Mouse (Mus musculus): ENCODE results near the gene Izumo4.

Izumo4 gene

GRCm38 (mm10) chr10:80701721-80702535, at the start of gene Izumo4, which contains the start of gene Mob3a:
Izumo4 (plus strand) TSS chr10:80702184.
Mob3a (minus strand) TSS chr10:80701977.
- peak; percentile 99 to 100 for DNase-seq (ENCODE audit: low spot score in 2 of 2)

- no peak for DNase-seq (ENCODE audit: low spot score in 2 of 2)
Measured at GRCm38 (mm10) chr10:80653156-80653720, 48.7 kb upstream of the Izumo4 start.

GRCm38 (mm10) chr10:80654866-80655265, 47.1 kb upstream of the Izumo4 start:
- DNase-seq (ENCODE audit: low spot score in 2 of 2), result no peak

- peak in 1 of 2 experiments; percentile 32 for DNase-seq (ENCODE audit: low spot score in 2 of 2)
Measured at GRCm38 (mm10) chr10:80655406-80656129, 46.4 kb upstream of the Izumo4 start.

- peak; percentile 93 to 95 for DNase-seq (ENCODE audit: low spot score in 2 of 2)
Measured at GRCm38 (mm10) chr10:80656130-80656862, 45.7 kb upstream of the Izumo4 start.

GRCm38 (mm10) chr10:80656863-80657623, 44.9 kb upstream of the Izumo4 start, which contains the start of gene Btbd2:
Btbd2 (minus strand) TSS chr10:80657071.
- no peak for DNase-seq (ENCODE audit: low spot score in 2 of 2)

- DNase-seq (ENCODE audit: low spot score in 2 of 2), result no peak
Measured at GRCm38 (mm10) chr10:80658194-80658840, 43.7 kb upstream of the Izumo4 start.

- no peak for DNase-seq (ENCODE audit: low spot score in 2 of 2)
Measured at GRCm38 (mm10) chr10:80658841-80659202, 43.2 kb upstream of the Izumo4 start.

GRCm38 (mm10) chr10:80659213-80659612, 42.8 kb upstream of the Izumo4 start:
- peak; percentile 52 to 78 for DNase-seq (ENCODE audit: low spot score in 2 of 2)

GRCm38 (mm10) chr10:80661149-80661548, 40.8 kb upstream of the Izumo4 start:
- DNase-seq (ENCODE audit: low spot score in 2 of 2), result no peak

- DNase-seq (ENCODE audit: low spot score in 2 of 2), result peak in 1 of 2 experiments; percentile 43
Measured at GRCm38 (mm10) chr10:80663485-80664196, 38.3 kb upstream of the Izumo4 start.

GRCm38 (mm10) chr10:80664197-80665015, 37.6 kb upstream of the Izumo4 start:
- DNase-seq (ENCODE audit: low spot score in 2 of 2), result peak; percentile 91

GRCm38 (mm10) chr10:80665016-80665380, 37.0 kb upstream of the Izumo4 start:
- peak; percentile 88 to 89 for DNase-seq (ENCODE audit: low spot score in 2 of 2)

GRCm38 (mm10) chr10:80665459-80665858, 36.5 kb upstream of the Izumo4 start:
- peak in 1 of 2 experiments; percentile 50 for DNase-seq (ENCODE audit: low spot score in 2 of 2)

- DNase-seq (ENCODE audit: low spot score in 2 of 2), result no peak
Measured at GRCm38 (mm10) chr10:80665981-80666733, 35.8 kb upstream of the Izumo4 start.

GRCm38 (mm10) chr10:80666837-80667412, 35.1 kb upstream of the Izumo4 start:
- DNase-seq (ENCODE audit: low spot score in 2 of 2), result no peak

GRCm38 (mm10) chr10:80668614-80669013, 33.4 kb upstream of the Izumo4 start:
- peak; percentile 52 to 66 for DNase-seq (ENCODE audit: low spot score in 2 of 2)

GRCm38 (mm10) chr10:80669018-80669417, 33.0 kb upstream of the Izumo4 start:
- no peak for DNase-seq (ENCODE audit: low spot score in 2 of 2)
